Mouse (Mus musculus): ENCODE results near the gene Tmem184b.

DNA sequence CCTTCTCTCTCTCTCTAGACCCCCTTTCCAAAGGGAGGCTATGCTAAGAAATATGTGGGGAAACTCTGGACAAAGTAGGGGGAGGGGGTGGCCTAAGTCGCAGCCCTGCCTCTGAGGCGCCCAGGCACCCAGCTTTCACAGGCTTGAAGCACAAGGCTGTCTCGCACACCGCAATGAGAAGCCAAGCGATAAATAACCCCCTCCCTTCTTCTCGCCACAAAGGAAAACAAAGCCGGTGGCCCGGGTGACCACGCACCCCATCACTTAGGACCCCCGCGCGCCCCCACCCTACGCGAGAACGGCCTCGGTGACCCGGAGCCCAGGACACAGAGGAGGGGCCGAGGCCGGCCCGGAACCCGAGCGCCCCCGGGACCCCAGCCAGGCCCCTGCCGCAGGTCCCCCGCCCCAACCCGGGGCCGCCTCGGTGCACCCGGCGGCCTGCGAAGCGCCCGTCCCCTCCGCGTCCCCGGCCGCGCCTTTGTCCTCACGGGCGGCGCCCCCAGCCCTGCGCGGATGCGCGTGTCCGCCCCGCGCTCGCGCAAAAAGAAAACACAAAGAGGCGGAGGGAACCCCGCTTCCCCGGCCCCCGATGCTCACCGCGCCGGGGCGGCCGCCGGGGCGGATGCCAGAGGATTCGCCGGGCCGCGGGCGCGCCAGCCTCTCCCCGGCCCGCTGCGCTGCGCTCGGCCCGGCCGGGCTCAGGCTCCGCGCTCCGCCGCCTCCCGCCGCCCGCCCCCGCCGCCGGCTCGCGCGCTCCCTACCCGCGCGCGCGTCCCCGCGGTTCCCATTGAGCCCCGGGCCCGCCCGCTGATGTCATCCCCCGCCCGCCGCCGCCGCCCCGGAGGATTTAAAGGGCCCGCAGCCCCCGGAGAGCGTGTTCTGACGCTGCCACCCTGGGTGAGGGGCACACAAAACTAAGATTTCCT lies 38.2 kb upstream of the Tmem184b start:
- TF ChIP-seq CTCF (conservative IDR thresholded peaks at IDR 0.05; ENCODE audit: insufficient read depth, insufficient read length, low read depth, low read length) (no peak), POLR2A (IDR thresholded peaks at IDR 0.05; ENCODE audit: low read depth, low read length) (no peak)

Measured in kidney, adult 2 months (tissue).